ENCODE assay signal across 20 mouse cellular contexts in the genomic region with DNA sequence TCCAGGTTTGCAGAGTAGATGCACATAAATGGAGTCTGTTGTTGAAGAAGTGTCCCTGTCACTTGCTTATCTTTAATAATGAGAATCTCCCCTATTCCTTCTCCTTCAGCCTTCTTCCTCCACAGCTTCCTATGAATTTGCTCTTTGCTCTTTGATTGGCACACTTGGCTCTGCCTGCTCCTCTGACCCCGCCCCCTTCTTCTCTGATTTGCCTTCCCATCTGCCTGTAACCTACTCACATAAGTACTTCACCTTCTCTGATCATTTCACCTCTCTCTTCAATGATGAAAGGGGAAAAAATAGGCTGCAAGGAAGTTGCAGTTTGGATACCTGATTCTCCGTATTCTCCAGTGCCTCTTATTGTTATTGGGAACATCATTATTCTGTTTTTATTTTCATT.
DNase-seq lines count a peak whose midpoint lies in the region; TF ChIP-seq lines count a peak whose summit lies in the region.
"Had no signal": no experiment of that assay in that cellular context is flagged by ENCODE, and none has a peak within 500 bp of the region (broad histone marks: within the 10 kb centered on the region; RNA-seq: fewer than 3 reads in every experiment).

No protein-coding gene starts in this region.

- H3K9ac ChIP-seq in ES-E14 (ENCODE audit: insufficient read depth, low read depth, low read length, poor library complexity, severe bottlenecking) = no peak overlapping the region
- H3K9ac ChIP-seq: embryonic facial prominence, embryonic 15.5 days; heart, embryonic 13.5 days had no signal

- WGBS in thymus, adult 2 months = 96% methylated on average over 2 of the region's 2 CpGs

- peak; percentile 13 for DNase-seq in thymus, adult 2 months
- no peak for DNase-seq in thymus, postnatal 10 days (ENCODE audit: low spot score in 2 of 2)
- DNase-seq in ES-E14 (ENCODE audit: low read depth, low spot score) = peak; percentile 16
- peak; percentile 57 for DNase-seq in ZHBTc4 (ENCODE audit: low read depth, low spot score)
- DNase-seq in testis, postnatal 14 days (ENCODE audit: low spot score) = no peak
- DNase-seq in gastrocnemius, adult 8-10 months (ENCODE audit: low spot score in 2 of 2) = no peak
- DNase-seq: adrenal gland, postnatal 10 days; cerebellum, adult 11-12 months; cerebellum, adult 9-11 months; embryo, embryonic 11 days; gastrocnemius, adult 2 months; gastrocnemius, postnatal 36 days; heart, adult 11 months; heart, postnatal 36 days had no signal

- H3K27ac ChIP-seq in thymus, adult 2 months (ENCODE audit: control insufficient read depth, insufficient read depth, low read length) = no peak overlapping the region
- no peak overlapping the region for H3K27ac ChIP-seq in ES-E14 (ENCODE audit: insufficient read depth, low read depth, low read length, poor library complexity, severe bottlenecking)
- H3K27ac ChIP-seq: embryonic facial prominence, embryonic 15.5 days; forebrain, embryonic 10.5 days; gastrocnemius, adult 2 months; heart, embryonic 13.5 days had no signal

- H3K36me3 ChIP-seq in thymus, adult 2 months (ENCODE audit: control insufficient read depth, insufficient read depth, low read length) = no peaks in the 10 kb centered on the region
- no peaks in the 10 kb centered on the region for H3K36me3 ChIP-seq in ES-E14 (ENCODE audit: control insufficient read depth, insufficient read depth, low read length, poor library complexity, severe bottlenecking)
- H3K36me3 ChIP-seq: embryonic facial prominence, embryonic 15.5 days; forebrain, embryonic 10.5 days; G1E; heart, embryonic 13.5 days had no signal

- H3K9me3 ChIP-seq in ES-E14 (ENCODE audit: control insufficient read depth, insufficient read depth, low read depth, low read length) = no peaks in the 10 kb centered on the region
- H3K9me3 ChIP-seq: embryonic facial prominence, embryonic 15.5 days; forebrain, embryonic 10.5 days; G1E; heart, embryonic 13.5 days had no signal

- no peaks in the 10 kb centered on the region for H3K4me1 ChIP-seq in thymus, adult 2 months (replicated peaks; ENCODE audit: control insufficient read depth, insufficient read depth, low read length)
- H3K4me1 ChIP-seq in ES-E14 (ENCODE audit: control insufficient read depth in 2 of 2, insufficient read depth in 2 of 2, low read length in 2 of 2, poor library complexity in 1 of 2) = peaks cover 0 to 4% of the 10 kb centered on the region in 2 experiments; a peak in 1 of 4 replicates
- H3K4me1 ChIP-seq: embryonic facial prominence, embryonic 15.5 days; heart, embryonic 13.5 days had no signal

- no peak for TF ChIP-seq POLR2A in thymus, adult 2 months (IDR thresholded peaks at IDR 0.05; ENCODE audit: control insufficient read depth, extremely low read depth, insufficient read depth, low read length, poor library complexity)

- TF ChIP-seq CTCF in thymus, adult 2 months (IDR thresholded peaks at IDR 0.05; ENCODE audit: borderline replicate concordance, control insufficient read depth, extremely low read depth, insufficient read depth, low read length, poor library complexity) = no peak

- in situ Hi-C loops in ES-E14 (cut with MboI; ENCODE audit: low sequenced_read_pairs in 2 of 2, unreplicated experiment in 2 of 2) = no loop called here

- no peak overlapping the region for H3K4me3 ChIP-seq in thymus, adult 2 months (ENCODE audit: control insufficient read depth, insufficient read depth, low read length)
- no peak overlapping the region for H3K4me3 ChIP-seq in ES-E14 (ENCODE audit: insufficient read depth in 1 of 2, low read depth in 1 of 2, low read length in 2 of 2, poor library complexity in 1 of 2, severe bottlenecking in 1 of 2)
- H3K4me3 ChIP-seq: embryonic facial prominence, embryonic 15.5 days; erythroblast, embryonic 14.5 days; forebrain, embryonic 10.5 days; gastrocnemius, adult 2 months; heart, embryonic 13.5 days had no signal

- H3K27me3 ChIP-seq in thymus, adult 2 months (ENCODE audit: control insufficient read depth, insufficient read depth, low read length) = no peaks in the 10 kb centered on the region
- H3K27me3 ChIP-seq: CH12.LX; embryonic facial prominence, embryonic 15.5 days; heart, embryonic 13.5 days had no signal

TF ChIP-seq in ES-E14, 5 proteins besides CTCF, POLR2A, EP300 and RAD21:
- TF ChIP-seq HCFC1 (IDR thresholded peaks at IDR 0.05; ENCODE audit: borderline replicate concordance, insufficient read depth, low read length) = no peak
- no peak for TF ChIP-seq CHD2 (IDR thresholded peaks at IDR 0.05; ENCODE audit: low read depth, low read length)
- TF ChIP-seq ZC3H11A (IDR thresholded peaks at IDR 0.05; ENCODE audit: borderline replicate concordance, low read depth, low read length) = no peak
- TF ChIP-seq ZNF384 (IDR thresholded peaks at IDR 0.05; ENCODE audit: low read depth, low read length) = no peak
- no peak for TF ChIP-seq MAFK (IDR thresholded peaks at IDR 0.05; ENCODE audit: insufficient read depth, low read depth, low read length)
TF ChIP-seq in ES-E14: peak in this region for 0.

Comparison
In these comparisons a context has a peak if more than half of its experiments do, and no peak if none do; other contexts are left out.
1. DNase-seq: peak in thymus, adult 2 months (single experiment), ES-E14 (single experiment) and ZHBTc4 (single experiment); none in thymus, postnatal 10 days (0 of 2), testis, postnatal 14 days (single experiment) and gastrocnemius, adult 8-10 months (0 of 2).